Mouse (Mus musculus) limb, embryonic 11.5 days (tissue): ENCODE results near the gene Uba52. TPM values are rescaled to one million over a fixed set of nuclear protein-coding genes. Genes with fewer than 3 reads are reported as not detected.

Source experiments
- ATAC-seq: fragments of 200-750 bp; cut with Nextera tagmentation; 2 replicates; pipeline ENCODE4 v1.8.0; 2017; ENCODE audit warnings: low read depth; ENCODE audit not compliant: insufficient number of reproducible peaks, low FRiP score, low TSS enrichment
- DNase-seq: peaks from one replicate; pipeline ENCODE4 v3.0.0-alpha.2; 2015; ENCODE audit warnings: low spot score
- H3K27ac ChIP-seq: fragments of 300-500 bp; sonication (generic); replicated peaks from 2 replicates; pipeline ENCODE4 v1.5.1; 2014; ENCODE audit warnings: low read depth, mild to moderate bottlenecking, low read length
- H3K27me3 ChIP-seq: fragments of 300-500 bp; sonication (generic); 2 replicates; pipeline ENCODE4 v1.6.1; 2014; ENCODE audit warnings: mild to moderate bottlenecking, low read length, mixed read lengths; ENCODE audit not compliant: control insufficient read depth, insufficient read depth
- H3K36me3 ChIP-seq: fragments of 300-500 bp; sonication (generic); 2 replicates; pipeline ENCODE4 v1.6.1; 2014; ENCODE audit warnings: mild to moderate bottlenecking, low read length, moderate library complexity, mixed read lengths; ENCODE audit not compliant: control insufficient read depth, insufficient read depth
- H3K4me1 ChIP-seq: fragments of 300-500 bp; sonication (generic); 2 replicates; pipeline ENCODE4 v1.6.1; 2014; ENCODE audit warnings: low read length, mixed read lengths; ENCODE audit not compliant: control insufficient read depth, insufficient read depth
- H3K4me2 ChIP-seq: fragments of 300-500 bp; sonication (generic); 2 replicates; pipeline ENCODE4 v1.6.1; 2014; ENCODE audit warnings: low read depth, mild to moderate bottlenecking, moderate library complexity; ENCODE audit not compliant: severe bottlenecking
- H3K4me3 ChIP-seq: fragments of 300-500 bp; sonication (generic); 2 replicates; pipeline ENCODE4 v1.5.1; 2014; ENCODE audit warnings: low read depth, low read length
- H3K9ac ChIP-seq: fragments of 300-500 bp; sonication (generic); 2 replicates; pipeline ENCODE4 v1.6.1; 2014; ENCODE audit warnings: mild to moderate bottlenecking, low read length
- H3K9me3 ChIP-seq: fragments of 300-500 bp; sonication (generic); 2 replicates; pipeline ENCODE4 v1.6.1; 2016; ENCODE audit warnings: low read length; ENCODE audit not compliant: control insufficient read depth
- WGBS: fragments of 180-500 bp; shearing (Covaris S2); extraction: QIAGEN DNeasy Blood & Tissue Kit; methylation state at CpG from one replicate; pipeline ENCODE4 v1.1.7; 2014; 5-methylcytosine and 5-hydroxymethylcytosine counted together
- polyA plus RNA-seq: library from polyadenylated mRNA; unstranded; fragments of >200 nt; fragmentation: Nextera tagmentation; extraction: Ambion mirVana; gene quantifications from 2 replicates; pipeline ENCODE4 v1.2.1, GENCODE M21; 2014

The Uba52 gene
- polyA plus RNA-seq, 1 experiment from 2014 or later, result 926 TPM

DNA sequence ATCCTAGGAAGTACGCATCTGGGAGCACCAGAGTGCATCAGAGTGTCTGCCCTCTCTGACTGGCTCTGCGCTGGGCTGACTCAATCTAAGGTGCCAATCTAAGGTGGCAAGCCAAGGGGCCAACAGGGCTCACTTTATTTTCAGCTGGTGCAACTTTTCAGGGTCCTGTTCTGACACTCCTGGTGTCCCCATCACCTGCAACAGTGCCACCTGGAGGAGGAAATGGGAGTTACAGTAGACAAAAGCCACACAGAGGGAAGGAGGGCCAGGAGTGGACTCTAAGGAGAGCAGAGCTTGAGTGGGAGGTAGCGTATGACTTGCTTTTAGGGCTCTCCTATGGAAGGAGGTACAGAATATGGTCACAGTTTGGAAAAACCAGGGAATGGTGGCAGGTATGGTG is 5.8 kb downstream of the Uba52 start:
- ATAC-seq, result 0 out of 2 replicates have a peak, but pooled peaks have one; percentile 1
- H3K27ac ChIP-seq, result peak overlapping the region; percentile 37; the same call in 1 of the 2 replicates
- H3K9ac ChIP-seq, result no peak overlapping the region
- H3K4me2 ChIP-seq, result peak overlapping the region; percentile 16; the same call in 1 of the 2 replicates
- peak; percentile 92 for DNase-seq
- H3K27me3 ChIP-seq, result 0 out of 2 replicates have a peak, but pooled peaks cover 2% of the 10 kb centered on the region
- H3K36me3 ChIP-seq, result peaks cover 12% of the 10 kb centered on the region; the same call in 1 of the 2 replicates
- H3K9me3 ChIP-seq, result no peaks in the 10 kb centered on the region
- 60% methylated on average over 3 of the region's 3 CpGs for WGBS
- no peak overlapping the region for H3K4me3 ChIP-seq
- H3K4me1 ChIP-seq, result peaks cover 53% of the 10 kb centered on the region

GRCm38 (mm10) chr8:70504291-70504716 is 6.3 kb downstream of the Uba52 start:
- peaks cover 53% of the 10 kb centered on the region for H3K4me1 ChIP-seq
- peak; percentile 82 for DNase-seq
- 12% methylated on average over 16 of the region's 16 CpGs for WGBS
- no peak overlapping the region for H3K4me3 ChIP-seq
- H3K27me3 ChIP-seq, result 0 out of 2 replicates have a peak, but pooled peaks cover 2% of the 10 kb centered on the region
- H3K4me2 ChIP-seq, result peak overlapping the region; percentile 16
- ATAC-seq, result peak; percentile 11; the same call in 1 of the 2 replicates
- peaks cover 12% of the 10 kb centered on the region; the same call in 1 of the 2 replicates for H3K36me3 ChIP-seq
- H3K9ac ChIP-seq, result no peak overlapping the region
- H3K9me3 ChIP-seq, result no peaks in the 10 kb centered on the region
- H3K27ac ChIP-seq, result peak overlapping the region; percentile 37

DNA sequence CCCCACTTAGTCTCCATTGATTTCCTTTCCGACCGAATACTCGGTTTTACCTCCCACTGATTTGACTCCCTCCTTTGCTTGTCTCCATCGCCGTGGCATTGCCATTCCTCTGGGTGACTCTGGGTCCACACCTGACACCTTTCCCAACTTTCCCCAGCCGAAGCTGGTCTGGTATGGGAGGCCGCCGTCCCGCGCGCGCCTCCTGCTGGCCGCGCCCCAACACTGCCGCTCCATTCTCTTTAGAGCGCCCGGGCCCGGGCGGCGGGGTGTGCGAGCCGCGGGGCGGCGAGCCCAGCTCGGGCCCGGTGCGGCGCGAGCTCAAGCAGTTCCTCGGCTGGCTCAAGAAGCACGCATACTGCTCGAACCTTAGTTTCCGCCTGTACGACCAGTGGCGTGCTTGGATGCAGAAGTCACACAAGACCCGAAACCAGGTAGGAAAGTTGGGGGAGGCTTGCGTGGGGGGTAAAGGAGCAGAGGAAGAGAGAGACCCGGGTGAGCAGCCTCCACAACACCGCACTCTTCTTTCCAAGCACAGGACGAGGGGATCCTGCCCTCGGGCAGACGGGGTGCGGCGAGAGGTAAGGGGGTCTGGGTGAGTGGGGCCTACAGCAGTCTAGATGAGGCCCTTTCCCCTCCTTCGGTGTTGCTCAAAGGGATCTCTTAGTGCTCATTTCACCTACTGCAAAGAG is 7.4 kb downstream of the Uba52 start:
- H3K4me1 ChIP-seq, result peaks cover 45% of the 10 kb centered on the region
- peaks cover 6% of the 10 kb centered on the region; the same call in 1 of the 2 replicates for H3K36me3 ChIP-seq
- H3K9me3 ChIP-seq, result no peaks in the 10 kb centered on the region
- WGBS, result 11% methylated on average over 46 of the region's 46 CpGs
- peak; percentile 87 for DNase-seq
- H3K4me2 ChIP-seq, result peak overlapping the region; percentile 7; the same call in 1 of the 2 replicates
- no peak overlapping the region for H3K4me3 ChIP-seq
- ATAC-seq, result 0 out of 2 replicates have a peak, but pooled peaks have one; percentile 0
- H3K27me3 ChIP-seq, result 0 out of 2 replicates have a peak, but pooled peaks cover 2% of the 10 kb centered on the region
- H3K27ac ChIP-seq, result no peak overlapping the region; the same call in 1 of the 2 replicates
- H3K9ac ChIP-seq, result no peak overlapping the region

DNA sequence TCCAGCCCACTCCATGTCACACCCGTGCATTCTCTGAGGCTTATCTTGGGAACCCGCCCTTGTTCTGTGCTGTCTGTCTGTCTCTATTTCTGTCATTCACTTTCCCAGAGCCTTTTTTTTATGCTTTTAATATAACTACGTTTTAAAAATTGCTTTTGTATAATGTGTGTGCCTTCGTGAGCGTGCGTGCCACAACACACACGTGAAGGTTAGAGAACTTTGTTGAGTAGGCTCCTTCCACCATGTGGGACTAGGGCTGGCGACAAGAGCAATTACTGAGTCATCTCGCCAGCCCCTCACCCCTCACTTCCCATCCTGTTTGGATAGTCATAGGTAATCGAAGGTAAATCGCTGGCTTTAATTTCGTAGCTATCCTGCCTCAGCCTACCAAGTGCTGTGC is 8.1 kb downstream of the Uba52 start:
- WGBS, result 30% methylated on average over 12 of the region's 12 CpGs
- peaks cover 45% of the 10 kb centered on the region for H3K4me1 ChIP-seq
- H3K27ac ChIP-seq, result no peak overlapping the region
- 0 out of 2 replicates have a peak, but pooled peaks cover 2% of the 10 kb centered on the region for H3K27me3 ChIP-seq
- H3K9ac ChIP-seq, result peak overlapping the region; percentile 17; the same call in 1 of the 2 replicates
- no peaks in the 10 kb centered on the region for H3K9me3 ChIP-seq
- H3K36me3 ChIP-seq, result peaks cover 3% of the 10 kb centered on the region; the same call in 1 of the 2 replicates
- no peak overlapping the region for H3K4me3 ChIP-seq
- peak overlapping the region; percentile 21; the same call in 1 of the 2 replicates for H3K4me2 ChIP-seq
- ATAC-seq (no peak), DNase-seq (no peak)

DNA sequence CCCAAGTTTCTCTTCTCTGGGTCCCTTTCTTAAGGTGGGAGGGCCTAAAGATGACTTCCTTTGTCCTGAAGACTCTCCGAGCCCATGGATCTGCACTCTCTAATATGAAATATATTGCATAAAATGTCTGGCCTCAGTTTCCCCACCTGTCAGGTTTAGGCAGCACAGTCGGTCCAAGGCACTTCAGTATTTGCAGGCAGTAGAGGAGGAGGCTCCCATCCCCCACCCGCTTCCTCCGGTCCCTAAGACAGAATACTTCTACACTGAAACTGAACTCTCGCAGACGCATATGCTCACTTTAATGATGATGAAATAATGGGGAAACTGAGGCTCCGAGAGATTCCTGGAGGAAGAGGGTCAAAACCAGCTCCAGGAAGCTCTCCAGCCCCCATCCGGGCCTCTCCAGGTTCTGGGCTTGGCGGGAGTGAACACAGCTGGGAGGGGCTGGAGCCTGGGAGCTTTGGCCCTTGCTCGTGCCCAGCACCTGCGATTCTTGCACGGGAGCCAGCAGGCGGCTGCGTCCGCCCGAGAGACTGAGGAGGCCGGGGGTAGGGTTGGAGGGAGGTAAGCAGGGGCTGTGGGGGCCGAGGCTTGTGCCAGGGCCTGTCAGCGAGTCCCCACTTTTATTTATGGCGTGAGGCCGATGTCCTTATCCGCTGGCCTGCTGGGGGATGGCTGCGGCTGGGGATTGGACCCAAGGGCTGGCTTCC is 8.6 kb downstream of the Uba52 start:
- DNase-seq, result peak; percentile 58
- peak overlapping the region; percentile 17; the same call in 1 of the 2 replicates for H3K9ac ChIP-seq
- H3K4me2 ChIP-seq, result peak overlapping the region; percentile 21
- 0 out of 2 replicates have a peak, but pooled peaks cover 2% of the 10 kb centered on the region for H3K27me3 ChIP-seq
- no peak for ATAC-seq
- no peak overlapping the region for H3K27ac ChIP-seq
- WGBS, result 9% methylated on average over 23 of the region's 23 CpGs
- peaks cover 45% of the 10 kb centered on the region for H3K4me1 ChIP-seq
- H3K4me3 ChIP-seq, result no peak overlapping the region
- no peaks in the 10 kb centered on the region for H3K36me3 ChIP-seq
- H3K9me3 ChIP-seq, result no peaks in the 10 kb centered on the region

GRCm38 (mm10) chr8:70500386-70501301 is 10.0 kb downstream of the Uba52 start:
- Histone ChIP-seq H3K9me3 (no peaks in the 10 kb centered on the region), H3K27ac (no peak overlapping the region), H3K4me3 (no peak overlapping the region), H3K4me2 (peak overlapping the region; percentile 10; the same call in 1 of the 2 replicates), H3K4me1 (peaks cover 41% of the 10 kb centered on the region), H3K27me3 (peaks cover 4% of the 10 kb centered on the region; the same call in 1 of the 2 replicates), H3K9ac (no peak overlapping the region), H3K36me3 (no peaks in the 10 kb centered on the region)
- WGBS, result 15% methylated on average over 39 of the region's 39 CpGs
- ATAC-seq (no peak), DNase-seq (no peak)

GRCm38 (mm10) chr8:70495771-70496062 is 14.9 kb downstream of the Uba52 start:
- 6% methylated on average over 12 of the region's 12 CpGs for WGBS
- DNase-seq, result peak; percentile 54
- Histone ChIP-seq H3K9me3 (no peaks in the 10 kb centered on the region), H3K27ac (peak overlapping the region; percentile 4), H3K27me3 (peaks cover 37% of the 10 kb centered on the region), H3K4me3 (peak overlapping the region; percentile 72), H3K4me2 (peak overlapping the region; percentile 94), H3K36me3 (no peaks in the 10 kb centered on the region), H3K9ac (peak overlapping the region; percentile 52), H3K4me1 (peaks cover 46% of the 10 kb centered on the region)
- ATAC-seq, result no peak
